Mouse (Mus musculus): ENCODE results near the gene Hoxc5.

The Hoxc5 gene

GRCm38 (mm10) chr15:103035548-103035881, 68.3 kb downstream of the Hoxc5 start:
- no peak for DNase-seq (ENCODE audit: low spot score in 2 of 2)

GRCm38 (mm10) chr15:103037579-103037978, 70.3 kb downstream of the Hoxc5 start:
- DNase-seq (ENCODE audit: low spot score in 2 of 2): no peak

GRCm38 (mm10) chr15:103038701-103039480, 71.6 kb downstream of the Hoxc5 start:
- no peak for DNase-seq (ENCODE audit: low spot score in 2 of 2)

GRCm38 (mm10) chr15:103039609-103040008, 72.4 kb downstream of the Hoxc5 start:
- DNase-seq (ENCODE audit: low spot score in 2 of 2): no peak

GRCm38 (mm10) chr15:103040601-103041000, 73.4 kb downstream of the Hoxc5 start:
- DNase-seq (ENCODE audit: low spot score in 2 of 2): no peak

- DNase-seq (ENCODE audit: low spot score in 2 of 2): no peak
Observed at GRCm38 (mm10) chr15:103041613-103042012, 74.4 kb downstream of the Hoxc5 start.

- no peak for DNase-seq (ENCODE audit: low spot score in 2 of 2)
Observed at GRCm38 (mm10) chr15:103042209-103042608, 75.0 kb downstream of the Hoxc5 start.

- no peak for DNase-seq (ENCODE audit: low spot score in 2 of 2)
Observed at GRCm38 (mm10) chr15:103051670-103052069, 84.4 kb downstream of the Hoxc5 start.

GRCm38 (mm10) chr15:103053210-103053609, 86.0 kb downstream of the Hoxc5 start:
- no peak for DNase-seq (ENCODE audit: low spot score in 2 of 2)

- no peak for DNase-seq (ENCODE audit: low spot score in 2 of 2)
Observed at GRCm38 (mm10) chr15:103056396-103056795, 89.2 kb downstream of the Hoxc5 start.

GRCm38 (mm10) chr15:103058715-103059114, 91.5 kb downstream of the Hoxc5 start:
- no peak for DNase-seq (ENCODE audit: low spot score in 2 of 2)

GRCm38 (mm10) chr15:103059393-103059992, 92.2 kb downstream of the Hoxc5 start:
- no peak for DNase-seq (ENCODE audit: low spot score in 2 of 2)

GRCm38 (mm10) chr15:103060021-103060340, 92.7 kb downstream of the Hoxc5 start:
- DNase-seq (ENCODE audit: low spot score in 2 of 2): no peak

- no peak for DNase-seq (ENCODE audit: low spot score in 2 of 2)
Observed at GRCm38 (mm10) chr15:103060341-103061130, 93.3 kb downstream of the Hoxc5 start.

GRCm38 (mm10) chr15:103061131-103061825, 94.0 kb downstream of the Hoxc5 start:
- no peak for DNase-seq (ENCODE audit: low spot score in 2 of 2)

- DNase-seq (ENCODE audit: low spot score in 2 of 2): no peak
Observed at GRCm38 (mm10) chr15:103061988-103062387, 94.7 kb downstream of the Hoxc5 start.

- DNase-seq (ENCODE audit: low spot score in 2 of 2): no peak
Observed at GRCm38 (mm10) chr15:103065642-103066041, 98.4 kb downstream of the Hoxc5 start.
